Mouse (Mus musculus) ES-E14 (cell line): ENCODE data around the gene Asb5.

Experiments
- HCFC1 ChIP-seq: IDR thresholded peaks from 2 replicates; pipeline ENCODE4 v1.6.1; 2012; ENCODE audit warnings: low read length, inconsistent platforms, borderline replicate concordance; ENCODE audit not compliant: insufficient read depth
- ZC3H11A ChIP-seq: IDR thresholded peaks from 2 replicates; pipeline ENCODE4 v1.6.1; 2012; ENCODE audit warnings: low read depth, mild to moderate bottlenecking, inconsistent platforms, low read length, borderline replicate concordance

- TF ChIP-seq HCFC1 (no peak), ZC3H11A (no peak)
Measured at GRCm38 (mm10) chr8:54562137-54562536, 32.8 kb downstream of the Asb5 start.
